Mouse (Mus musculus) heart, embryonic 11.5 days (tissue): ENCODE data around the gene Ell. TPM values are rescaled to one million over a fixed set of nuclear protein-coding genes. Genes with fewer than 3 reads are reported as not detected.

Experiments
- ATAC-seq: fragments of 200-750 bp; cut with Nextera tagmentation; replicated peaks from 2 replicates; pipeline ENCODE4 v1.8.0; 2017; ENCODE audit warnings: moderate library complexity; ENCODE audit not compliant: insufficient number of reproducible peaks, low FRiP score, low TSS enrichment
- H3K27ac ChIP-seq: fragments of 300-500 bp; sonication (generic); 2 replicates; pipeline ENCODE4 v1.5.1; 2014; ENCODE audit warnings: mild to moderate bottlenecking, low read depth, low read length
- H3K27me3 ChIP-seq: fragments of 300-500 bp; sonication (generic); 2 replicates; pipeline ENCODE4 v1.6.1; 2014; ENCODE audit warnings: mild to moderate bottlenecking, low read length, mixed read lengths; ENCODE audit not compliant: control insufficient read depth, insufficient read depth
- H3K36me3 ChIP-seq: fragments of 300-500 bp; sonication (generic); 2 replicates; pipeline ENCODE4 v1.6.1; 2014; ENCODE audit warnings: mild to moderate bottlenecking, low read length, moderate library complexity, mixed read lengths; ENCODE audit not compliant: control insufficient read depth, insufficient read depth
- H3K4me1 ChIP-seq: fragments of 300-500 bp; sonication (generic); 2 replicates; pipeline ENCODE4 v1.6.1; 2014; ENCODE audit warnings: low read length; ENCODE audit not compliant: control insufficient read depth, insufficient read depth
- H3K4me2 ChIP-seq: fragments of 300-500 bp; sonication (generic); 2 replicates; pipeline ENCODE4 v1.6.1; 2014; ENCODE audit warnings: mild to moderate bottlenecking, moderate library complexity
- H3K4me3 ChIP-seq: fragments of 300-500 bp; sonication (generic); 2 replicates; pipeline ENCODE4 v1.5.1; 2014; ENCODE audit warnings: low read depth, low read length
- H3K9ac ChIP-seq: fragments of 300-500 bp; sonication (generic); 2 replicates; pipeline ENCODE4 v1.6.1; 2014; ENCODE audit warnings: mild to moderate bottlenecking, low read depth, low read length, moderate library complexity
- H3K9me3 ChIP-seq: fragments of 300-500 bp; sonication (generic); replicated peaks from 2 replicates; pipeline ENCODE4 v1.6.1; 2016; ENCODE audit warnings: low read length; ENCODE audit not compliant: control insufficient read depth
- WGBS: fragments of 180-500 bp; shearing (Covaris S2); extraction: QIAGEN DNeasy Blood & Tissue Kit; methylation state at CpG from one replicate; pipeline ENCODE4 v1.1.7; 2014; ENCODE audit not compliant: insufficient replicate concordance; 5-methylcytosine and 5-hydroxymethylcytosine counted together
- polyA plus RNA-seq: library from polyadenylated mRNA; unstranded; fragments of >200 nt; fragmentation: Nextera tagmentation; extraction: Ambion mirVana; gene quantifications from 2 replicates; pipeline ENCODE4 v1.2.1, GENCODE M21; 2014

Ell gene
- polyA plus RNA-seq, 1 experiment from 2014 or later, result 14.1 TPM

- 0 out of 2 replicates have a peak overlapping the region, but pooled peaks have one; percentile 43 for H3K9ac ChIP-seq
Measured at GRCm38 (mm10) chr8:70495001-70495770, 44.1 kb upstream of the Ell start.

GRCm38 (mm10) chr8:70495771-70496062, 43.5 kb upstream of the Ell start:
- Histone ChIP-seq H3K36me3 (no peaks in the 10 kb centered on the region), H3K4me3 (peak overlapping the region; percentile 18), H3K4me1 (peaks cover 30% of the 10 kb centered on the region), H3K27ac (no peak overlapping the region), H3K27me3 (peaks cover 96% of the 10 kb centered on the region), H3K9ac (0 out of 2 replicates have a peak overlapping the region, but pooled peaks have one; percentile 43), H3K4me2 (peak overlapping the region; percentile 19), H3K9me3 (no peaks in the 10 kb centered on the region)
- WGBS, result 8% methylated on average over 11 of the region's 12 CpGs
- ATAC-seq, result no peak

More at GRCm38 (mm10) chr8:70495001-70495770, 44.1 kb upstream of the Ell start:
- no peak overlapping the region for H3K27ac ChIP-seq
- H3K4me2 ChIP-seq, result peak overlapping the region; percentile 19
- WGBS, result 2% methylated on average over 21 of the region's 21 CpGs
- no peaks in the 10 kb centered on the region for H3K36me3 ChIP-seq
- peaks cover 29% of the 10 kb centered on the region for H3K4me1 ChIP-seq
- H3K4me3 ChIP-seq, result peak overlapping the region; percentile 18
- no peak for ATAC-seq
- peaks cover 96% of the 10 kb centered on the region for H3K27me3 ChIP-seq
- no peaks in the 10 kb centered on the region for H3K9me3 ChIP-seq

DNA sequence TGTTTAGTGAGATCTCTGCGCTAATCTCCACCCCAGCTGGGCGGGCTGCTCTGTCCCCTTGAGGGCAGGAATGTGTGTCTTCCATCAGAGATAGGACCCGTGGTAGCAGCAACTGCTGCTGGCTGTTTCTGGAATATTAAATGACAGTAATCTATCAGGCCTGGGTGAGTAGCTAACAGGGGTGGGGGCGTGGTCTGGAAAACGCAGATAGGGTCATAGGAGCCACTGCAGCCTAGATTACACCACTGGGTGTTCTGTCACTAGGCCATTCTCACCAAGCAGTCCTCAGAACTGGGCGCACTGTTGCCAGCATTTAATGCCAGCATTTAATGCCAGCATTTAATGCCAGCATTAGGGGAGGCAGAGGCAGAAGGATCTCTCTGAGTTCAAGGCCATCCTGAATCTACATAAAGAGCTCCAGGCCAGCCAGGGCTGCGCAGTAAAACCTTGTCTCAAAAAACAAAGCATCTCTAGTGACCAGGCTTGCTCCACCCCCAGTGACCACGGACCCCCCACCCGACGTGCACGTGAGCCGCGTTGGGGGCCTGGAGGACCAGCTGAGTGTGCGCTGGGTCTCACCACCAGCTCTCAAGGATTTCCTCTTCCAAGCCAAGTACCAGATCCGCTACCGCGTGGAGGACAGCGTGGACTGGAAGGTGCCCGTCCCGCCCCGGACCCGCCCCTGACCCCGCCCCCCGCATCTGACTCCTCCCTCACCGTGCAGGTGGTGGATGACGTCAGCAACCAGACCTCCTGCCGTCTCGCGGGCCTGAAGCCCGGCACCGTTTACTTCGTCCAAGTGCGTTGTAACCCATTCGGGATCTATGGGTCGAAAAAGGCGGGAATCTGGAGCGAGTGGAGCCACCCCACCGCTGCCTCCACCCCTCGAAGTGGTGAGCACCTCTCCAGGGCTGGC, 38.6 kb upstream of the Ell start:
- Histone ChIP-seq H3K4me2 (peak overlapping the region; percentile 44), H3K27me3 (peaks cover 81% of the 10 kb centered on the region), H3K9ac (no peak overlapping the region; the same call in 1 of the 2 replicates), H3K27ac (no peak overlapping the region), H3K36me3 (no peaks in the 10 kb centered on the region), H3K4me3 (peak overlapping the region; percentile 12; the same call in 1 of the 2 replicates), H3K4me1 (peaks cover 25% of the 10 kb centered on the region), H3K9me3 (no peaks in the 10 kb centered on the region)
- ATAC-seq, result no peak
- WGBS, result 8% methylated on average over 35 of the region's 39 CpGs

GRCm38 (mm10) chr8:70501820-70502529, 37.3 kb upstream of the Ell start:
- no peaks in the 10 kb centered on the region for H3K36me3 ChIP-seq
- ATAC-seq, result no peak
- no peaks in the 10 kb centered on the region for H3K9me3 ChIP-seq
- peaks cover 68% of the 10 kb centered on the region for H3K27me3 ChIP-seq
- peak overlapping the region; percentile 52 for H3K4me2 ChIP-seq
- no peak overlapping the region for H3K27ac ChIP-seq
- peaks cover 29% of the 10 kb centered on the region for H3K4me1 ChIP-seq
- 14% methylated on average over 23 of the region's 23 CpGs for WGBS
- peak overlapping the region; percentile 19 for H3K4me3 ChIP-seq
- peak overlapping the region; percentile 43; the same call in 1 of the 2 replicates for H3K9ac ChIP-seq

GRCm38 (mm10) chr8:70502540-70502939, 36.7 kb upstream of the Ell start:
- no peak overlapping the region for H3K27ac ChIP-seq
- 0 out of 2 replicates have a peak overlapping the region, but pooled peaks have one; percentile 43 for H3K9ac ChIP-seq
- no peaks in the 10 kb centered on the region for H3K9me3 ChIP-seq
- ATAC-seq, result no peak
- H3K4me3 ChIP-seq, result peak overlapping the region; percentile 19
- peak overlapping the region; percentile 52 for H3K4me2 ChIP-seq
- no peaks in the 10 kb centered on the region for H3K36me3 ChIP-seq
- H3K4me1 ChIP-seq, result peaks cover 29% of the 10 kb centered on the region
- WGBS, result 25% methylated on average over 12 of the region's 12 CpGs
- H3K27me3 ChIP-seq, result peaks cover 65% of the 10 kb centered on the region

DNA sequence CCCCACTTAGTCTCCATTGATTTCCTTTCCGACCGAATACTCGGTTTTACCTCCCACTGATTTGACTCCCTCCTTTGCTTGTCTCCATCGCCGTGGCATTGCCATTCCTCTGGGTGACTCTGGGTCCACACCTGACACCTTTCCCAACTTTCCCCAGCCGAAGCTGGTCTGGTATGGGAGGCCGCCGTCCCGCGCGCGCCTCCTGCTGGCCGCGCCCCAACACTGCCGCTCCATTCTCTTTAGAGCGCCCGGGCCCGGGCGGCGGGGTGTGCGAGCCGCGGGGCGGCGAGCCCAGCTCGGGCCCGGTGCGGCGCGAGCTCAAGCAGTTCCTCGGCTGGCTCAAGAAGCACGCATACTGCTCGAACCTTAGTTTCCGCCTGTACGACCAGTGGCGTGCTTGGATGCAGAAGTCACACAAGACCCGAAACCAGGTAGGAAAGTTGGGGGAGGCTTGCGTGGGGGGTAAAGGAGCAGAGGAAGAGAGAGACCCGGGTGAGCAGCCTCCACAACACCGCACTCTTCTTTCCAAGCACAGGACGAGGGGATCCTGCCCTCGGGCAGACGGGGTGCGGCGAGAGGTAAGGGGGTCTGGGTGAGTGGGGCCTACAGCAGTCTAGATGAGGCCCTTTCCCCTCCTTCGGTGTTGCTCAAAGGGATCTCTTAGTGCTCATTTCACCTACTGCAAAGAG, 36.1 kb upstream of the Ell start:
- 0 out of 2 replicates have a peak, but pooled peaks have one; percentile 13 for ATAC-seq

DNA sequence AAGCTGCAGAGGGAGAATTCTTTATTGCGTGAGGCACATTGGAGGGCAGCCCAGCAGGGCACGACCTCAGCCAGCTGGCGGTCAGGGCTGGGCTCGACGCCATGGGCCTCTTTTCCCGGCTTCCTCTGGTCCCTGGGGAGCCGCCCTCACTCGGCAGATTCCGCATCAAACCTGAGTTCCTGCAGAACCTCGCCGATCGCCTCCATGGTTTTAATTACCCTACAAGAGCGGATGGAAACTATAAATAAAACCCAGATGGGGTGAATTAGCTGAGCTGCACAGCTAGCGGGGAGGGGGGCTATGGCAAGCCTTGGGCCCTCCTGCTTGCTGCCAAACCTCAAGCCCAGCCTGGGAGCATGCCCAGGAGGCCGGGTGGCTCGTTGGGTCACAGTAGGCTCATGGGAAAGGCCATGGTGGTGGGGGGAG, 35.0 kb upstream of the Ell start:
- H3K27ac ChIP-seq, result no peak overlapping the region
- H3K27me3 ChIP-seq, result peaks cover 49% of the 10 kb centered on the region
- 57% methylated on average over 16 of the region's 16 CpGs for WGBS
- H3K4me1 ChIP-seq, result peaks cover 37% of the 10 kb centered on the region
- peaks cover 10% of the 10 kb centered on the region for H3K36me3 ChIP-seq
- H3K4me2 ChIP-seq, result no peak overlapping the region; the same call in 1 of the 2 replicates
- H3K9me3 ChIP-seq, result no peaks in the 10 kb centered on the region
- ATAC-seq, result no peak
- no peak overlapping the region; the same call in 1 of the 2 replicates for H3K4me3 ChIP-seq
- no peak overlapping the region for H3K9ac ChIP-seq

More for the DNA sequence above, 36.1 kb upstream of the Ell start:
- Histone ChIP-seq H3K36me3 (peaks cover 4% of the 10 kb centered on the region), H3K4me3 (no peak overlapping the region), H3K9me3 (no peaks in the 10 kb centered on the region), H3K9ac (no peak overlapping the region), H3K27ac (no peak overlapping the region), H3K4me1 (peaks cover 29% of the 10 kb centered on the region), H3K4me2 (peak overlapping the region; percentile 15; the same call in 1 of the 2 replicates), H3K27me3 (peaks cover 60% of the 10 kb centered on the region)
- 14% methylated on average over 46 of the region's 46 CpGs for WGBS
